In the genomic region with DNA sequence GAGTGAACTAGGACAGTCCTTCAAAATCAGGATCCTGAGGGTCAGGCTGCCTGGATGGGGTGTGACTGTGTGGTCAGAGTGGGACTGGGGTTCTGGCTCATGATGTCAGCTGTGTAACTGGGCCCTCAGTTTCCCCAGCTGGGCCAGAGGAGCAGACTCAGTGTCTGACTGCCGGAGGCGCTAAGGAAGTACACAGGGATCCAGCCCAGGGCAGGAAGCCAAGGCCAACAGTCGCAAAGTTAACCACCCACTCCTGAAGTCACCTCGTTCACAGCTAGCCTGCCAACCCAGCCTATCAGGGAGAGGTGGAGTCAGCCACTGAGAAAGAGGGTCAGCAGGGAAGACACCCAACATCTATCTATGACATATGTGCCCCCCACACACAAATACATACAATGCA, we compare ENCODE assay signal across 10 mouse cellular contexts. TPM values are rescaled to one million over a fixed set of nuclear protein-coding genes. Genes with fewer than 3 reads are reported as not detected.
DNase-seq lines count a peak whose midpoint lies in the region; ATAC-seq and TF ChIP-seq lines count a peak whose summit lies in the region.
"Had no signal": no experiment of that assay in that cellular context is flagged by ENCODE, and none has a peak within 500 bp of the region (broad histone marks: within the 10 kb centered on the region; RNA-seq: fewer than 3 reads in every experiment).

No protein-coding gene starts in this region.

- 5% methylated on average over 4 of the region's 4 CpGs for WGBS in liver, adult 2 months
- WGBS in liver, embryonic 12.5 days (ENCODE audit: insufficient replicate concordance): 39% methylated on average over 4 of the region's 4 CpGs
- WGBS in kidney, adult 2 months: 7% methylated on average over 4 of the region's 4 CpGs
- 3% methylated on average over 4 of the region's 4 CpGs for WGBS in small intestine, adult 2 months

- TF ChIP-seq CTCF in liver, adult 2 months (IDR thresholded peaks at IDR 0.05; ENCODE audit: low read depth, low read length): peak; percentile 36; the same call in 1 of the 2 replicates
- 0 out of 2 replicates have a peak, but pooled peaks have one; percentile 7 for TF ChIP-seq CTCF in kidney, adult 2 months (conservative IDR thresholded peaks at IDR 0.05; ENCODE audit: insufficient read depth, insufficient read length, low read depth, low read length)
- TF ChIP-seq CTCF in small intestine, adult 2 months (IDR thresholded peaks at IDR 0.05; ENCODE audit: extremely low read depth, insufficient read length, insufficient replicate concordance, low read depth, low read length): no peak

- H3K36me3 ChIP-seq in liver, adult 2 months (ENCODE audit: control insufficient read depth, insufficient read depth, low read length): no peaks in the 10 kb centered on the region
- H3K36me3 ChIP-seq in liver, embryonic 12.5 days: no peaks in the 10 kb centered on the region
- no peaks in the 10 kb centered on the region for H3K36me3 ChIP-seq in kidney, adult 2 months (ENCODE audit: control insufficient read depth, insufficient read depth, low read length)
- H3K36me3 ChIP-seq in small intestine, adult 2 months (ENCODE audit: control insufficient read depth, insufficient read depth, low read length): peaks cover 33% of the 10 kb centered on the region
- H3K36me3 ChIP-seq: embryonic facial prominence, embryonic 12.5 days; liver, embryonic 15.5 days had no signal

- no peak for TF ChIP-seq POLR2A in liver, adult 2 months (IDR thresholded peaks at IDR 0.05; ENCODE audit: extremely low read depth, insufficient read depth, low read length)
- no peak for TF ChIP-seq POLR2A in kidney, adult 2 months (IDR thresholded peaks at IDR 0.05; ENCODE audit: low read depth, low read length)
- TF ChIP-seq POLR2A in small intestine, adult 2 months (IDR thresholded peaks at IDR 0.05; ENCODE audit: low read depth, low read length): no peak

- H3K27ac ChIP-seq in liver, adult 2 months (replicated peaks; ENCODE audit: insufficient read depth, low read depth, low read length): peak overlapping the region; percentile 64
- no peak overlapping the region for H3K27ac ChIP-seq in liver, embryonic 12.5 days
- peak overlapping the region; percentile 93 for H3K27ac ChIP-seq in kidney, adult 2 months (ENCODE audit: insufficient read depth, low read depth, low read length)
- peak overlapping the region; percentile 61 for H3K27ac ChIP-seq in small intestine, adult 2 months (ENCODE audit: insufficient read depth, low read depth, low read length)

- DNase-seq in liver, adult 2 months (ENCODE audit: extremely low read depth, low read depth, low spot score): peak; percentile 73
- DNase-seq in heart, adult 11 months: peak; percentile 98
- DNase-seq in kidney, adult 2 months: peak; percentile 87
- no peak for DNase-seq in thymus, postnatal 4 days
- DNase-seq in layer of hippocampus, adult 11-12 months (ENCODE audit: low spot score): no peak

- no peaks in the 10 kb centered on the region for H3K27me3 ChIP-seq in liver, adult 2 months (ENCODE audit: control insufficient read depth, insufficient read depth, low read length)
- no peaks in the 10 kb centered on the region for H3K27me3 ChIP-seq in liver, embryonic 12.5 days (replicated peaks)
- H3K27me3 ChIP-seq in kidney, adult 2 months (replicated peaks; ENCODE audit: control insufficient read depth, insufficient read depth, low read length): no peaks in the 10 kb centered on the region
- H3K27me3 ChIP-seq in small intestine, adult 2 months (ENCODE audit: control insufficient read depth, insufficient read depth, low read length): no peaks in the 10 kb centered on the region
- H3K27me3 ChIP-seq: embryonic facial prominence, embryonic 12.5 days; liver, embryonic 15.5 days had no signal

- H3K4me2 ChIP-seq in liver, embryonic 12.5 days: no peak overlapping the region
- H3K4me2 ChIP-seq: embryonic facial prominence, embryonic 12.5 days; liver, embryonic 15.5 days had no signal

- H3K4me1 ChIP-seq in liver, adult 2 months (ENCODE audit: control insufficient read depth, insufficient read depth, low read length): peaks cover 36% of the 10 kb centered on the region
- H3K4me1 ChIP-seq in liver, embryonic 12.5 days: peaks cover 48% of the 10 kb centered on the region
- peaks cover 55% of the 10 kb centered on the region for H3K4me1 ChIP-seq in kidney, adult 2 months (ENCODE audit: control insufficient read depth, insufficient read depth, low read length)
- H3K4me1 ChIP-seq in small intestine, adult 2 months (ENCODE audit: control insufficient read depth, insufficient read depth, insufficient read length, low read length): peaks cover 47% of the 10 kb centered on the region

- H3K9ac ChIP-seq in liver, adult 2 months (ENCODE audit: low read depth, low read length): peak overlapping the region; percentile 51; the same call in 1 of the 2 replicates
- no peak overlapping the region for H3K9ac ChIP-seq in liver, embryonic 12.5 days
- H3K9ac ChIP-seq: embryonic facial prominence, embryonic 12.5 days; liver, embryonic 15.5 days had no signal

- H3K79me2 ChIP-seq in liver, adult 2 months (ENCODE audit: control insufficient read depth, insufficient read depth, low read length): peaks cover 39% of the 10 kb centered on the region

- no peak for ATAC-seq in liver, embryonic 12.5 days
- ATAC-seq in inflammation-experienced regulatory T-cells, adult 6 months: no peak

- 0 out of 2 replicates have a peak, but pooled peaks cover 3% of the 10 kb centered on the region for H3K9me3 ChIP-seq in liver, embryonic 12.5 days (replicated peaks)
- H3K9me3 ChIP-seq: embryonic facial prominence, embryonic 12.5 days; liver, embryonic 15.5 days had no signal

- no peak overlapping the region for H3K4me3 ChIP-seq in liver, adult 2 months (ENCODE audit: insufficient read depth, low read depth, low read length)
- no peak overlapping the region for H3K4me3 ChIP-seq in liver, embryonic 12.5 days
- no peak overlapping the region for H3K4me3 ChIP-seq in kidney, adult 2 months (ENCODE audit: insufficient read depth, low read depth, low read length)
- no peak overlapping the region for H3K4me3 ChIP-seq in small intestine, adult 2 months (ENCODE audit: low read depth, low read length)
- H3K4me3 ChIP-seq: embryonic facial prominence, embryonic 12.5 days; liver, embryonic 15.5 days had no signal

RNA-seq across cellular contexts. Expression of a gene that starts 13.0 kb away (rescaled TPM):
- 8.0 and 15.4 TPM in 2 replicates for total RNA-seq in liver, adult 2 months (2014; rRNA removed)
- 29.2 and 35.8 TPM in 2 replicates for polyA plus RNA-seq in liver, adult 2 months (2012; rRNA removed)
- polyA plus RNA-seq in liver, embryonic 12.5 days (2016; fragmentation: Nextera tagmentation; extraction: Ambion mirVana): 1.9 and 2.0 TPM in 2 replicates
- 14.3 and 15.0 TPM in 2 replicates for polyA plus RNA-seq in kidney, adult 2 months (2012; rRNA removed)
- 24.2 and 70.8 TPM in 2 replicates for polyA plus RNA-seq in small intestine, adult 2 months (2012; rRNA removed)
- polyA plus RNA-seq in inflammation-experienced regulatory T-cells, adult 6 months (2017; shearing (Covaris generic)): 1 to 10 TPM; 1.4 to 3.2 (median 1.4) TPM

RNA-seq across cellular contexts. Expression of a gene that starts 18.7 kb away (rescaled TPM):
- not detected in 2 replicates for total RNA-seq in liver, adult 2 months (2014; rRNA removed)
- polyA plus RNA-seq in liver, adult 2 months (2012; rRNA removed): not detected in 2 replicates
- not detected in 2 replicates for polyA plus RNA-seq in liver, embryonic 12.5 days (2016; fragmentation: Nextera tagmentation; extraction: Ambion mirVana)
- not detected in 2 replicates for polyA plus RNA-seq in kidney, adult 2 months (2012; rRNA removed)
- polyA plus RNA-seq in small intestine, adult 2 months (2012; rRNA removed): not detected in 2 replicates
- not detected for polyA plus RNA-seq in inflammation-experienced regulatory T-cells, adult 6 months (2017; shearing (Covaris generic))
- polyA plus RNA-seq: liver, embryonic 15.5 days had no signal

Comparison
In these comparisons a context has a peak if more than half of its experiments do, and no peak if none do; other contexts are left out.
1. DNase-seq: peak in liver, adult 2 months (single experiment), heart, adult 11 months (single experiment) and kidney, adult 2 months (single experiment); none in thymus, postnatal 4 days (single experiment) and layer of hippocampus, adult 11-12 months (single experiment).